Mouse (Mus musculus): ENCODE measurements around the gene Olfr1029. TPM values are rescaled to one million over a fixed set of nuclear protein-coding genes. Genes with fewer than 3 reads are reported as not detected.
"Not testable (repeated sequence)": the region's sequence is repeated elsewhere in the genome, so short reads cannot be mapped to it uniquely, and the experiment has no call there.

Olfr1029 gene
- not detected for total RNA-seq (2021)
- long read RNA-seq, experiment 1, result 0 reads
- long read RNA-seq, experiment 2, result 0 reads

GRCm38 (mm10) chr2:85973595-85973994, at the start of gene Olfr1029:
Gene Olfr1029 (plus strand): TSS chr2:85973895.
- no peak for TF ChIP-seq CTCF (conservative IDR thresholded peaks at IDR 0.05)
- no peak within 1 kb of the TSS for H3K27ac ChIP-seq
- no peak for DNase-seq (ENCODE audit: low spot score in 2 of 2)
- no peak within 1 kb of the TSS for H3K4me3 ChIP-seq

GRCm38 (mm10) chr2:85950137-85950536, 23.6 kb upstream of the Olfr1029 start, which contains the start of gene Olfr1028:
Gene Olfr1028 (plus strand): TSS chr2:85950437.
- no peak for TF ChIP-seq CTCF (conservative IDR thresholded peaks at IDR 0.05)
- Histone ChIP-seq H3K4me3 (no peak within 1 kb of the TSS), H3K27ac (no peak within 1 kb of the TSS)
- no peak for DNase-seq (ENCODE audit: low spot score in 2 of 2)

- DNase-seq (ENCODE audit: low spot score in 2 of 2), result no peak
- no peak for TF ChIP-seq CTCF (conservative IDR thresholded peaks at IDR 0.05)
- H3K4me3 ChIP-seq, result no peak within 1 kb of the TSS
- H3K27ac ChIP-seq, result no peak within 1 kb of the TSS
Measured at GRCm38 (mm10) chr2:85978976-85979375, 5.3 kb downstream of the Olfr1029 start, which contains the start of gene Olfr1030. Gene Olfr1030 (plus strand): TSS chr2:85979276.

GRCm38 (mm10) chr2:85990004-85990403, 16.3 kb downstream of the Olfr1029 start, which contains the start of gene Olfr1031:
Gene Olfr1031 (plus strand): TSS chr2:85990304.
- Histone ChIP-seq H3K4me3 (no peak within 1 kb of the TSS), H3K27ac (no peak within 1 kb of the TSS)
- no peak for TF ChIP-seq CTCF (conservative IDR thresholded peaks at IDR 0.05)
- no peak for DNase-seq (ENCODE audit: low spot score in 2 of 2)

- no peak within 1 kb of the TSS for H3K27ac ChIP-seq
- TF ChIP-seq CTCF (conservative IDR thresholded peaks at IDR 0.05), result no peak
- DNase-seq (ENCODE audit: low spot score in 2 of 2), result no peak
- H3K4me3 ChIP-seq, result no peak within 1 kb of the TSS
Measured at GRCm38 (mm10) chr2:86005240-86005639, 31.5 kb downstream of the Olfr1029 start, which contains the start of gene Olfr1032. Gene Olfr1032 (plus strand): TSS chr2:86005540.

GRCm38 (mm10) chr2:86020406-86020805, 46.7 kb downstream of the Olfr1029 start, which contains the start of gene Olfr1033:
Gene Olfr1033 (plus strand): TSS chr2:86020633.
- H3K4me3 ChIP-seq, result peak within 1 kb of the TSS; percentile 33; the same call in 1 of the 2 replicates
- not testable (repeated sequence) for DNase-seq (ENCODE audit: low spot score in 2 of 2); H3K27ac ChIP-seq

- DNase-seq (ENCODE audit: low spot score in 2 of 2); H3K27ac ChIP-seq; H3K4me3 ChIP-seq: not testable (repeated sequence)
Measured at GRCm38 (mm10) chr2:86021518-86021917, 47.8 kb downstream of the Olfr1029 start.

Other genes starting within 250 kb of the Olfr1029 start
- not detected for gene Olfr1012, start 211.1 kb upstream of the Olfr1029 start, total RNA-seq (2021)
- gene Olfr1013, start 206.8 kb upstream of the Olfr1029 start, total RNA-seq (2021), result not detected
- not detected for gene Olfr1014, start 201.2 kb upstream of the Olfr1029 start, total RNA-seq (2021)
- not detected for gene Olfr1015, start 191.9 kb upstream of the Olfr1029 start, total RNA-seq (2021)
- not detected for gene Olfr1016, start 171.4 kb upstream of the Olfr1029 start, total RNA-seq (2021)
- not detected for gene Olfr1018, start 155.4 kb upstream of the Olfr1029 start, total RNA-seq (2021)
- gene Olfr1019, start 128.4 kb upstream of the Olfr1029 start, total RNA-seq (2021), result not detected
- gene Olfr1020, start 126.9 kb upstream of the Olfr1029 start, total RNA-seq (2021), result not detected
- not detected for gene Olfr1022, start 105.3 kb upstream of the Olfr1029 start, total RNA-seq (2021)
- not detected for gene Olfr1023, start 88.3 kb upstream of the Olfr1029 start, total RNA-seq (2021)
- not detected for gene Olfr1024, start 68.8 kb upstream of the Olfr1029 start, total RNA-seq (2021)
- not detected for gene Olfr1025-ps1, start 58.7 kb upstream of the Olfr1029 start, total RNA-seq (2021)
- gene Olfr1026, start 52.3 kb upstream of the Olfr1029 start, total RNA-seq (2021), result not detected
- gene Olfr1028, start 23.5 kb upstream of the Olfr1029 start, total RNA-seq (2021), result under 1 TPM in 1 of 2 experiments, not detected in 1; 0.10 TPM
- gene Olfr1030, start 5.4 kb downstream of the Olfr1029 start, total RNA-seq (2021), result not detected
- gene Olfr1031, start 16.4 kb downstream of the Olfr1029 start, total RNA-seq (2021), result not detected
- not detected for gene Olfr1032, start 31.6 kb downstream of the Olfr1029 start, total RNA-seq (2021)
- not detected for gene Olfr1033, start 46.7 kb downstream of the Olfr1029 start, total RNA-seq (2021)
- gene Olfr1034, start 72.0 kb downstream of the Olfr1029 start, total RNA-seq (2021), result not detected
- gene Olfr1036, start 100.1 kb downstream of the Olfr1029 start, total RNA-seq (2021), result not detected
- gene Olfr1037, start 113.5 kb downstream of the Olfr1029 start, total RNA-seq (2021), result not detected
- not detected for gene Olfr1039, start 162.0 kb downstream of the Olfr1029 start, total RNA-seq (2021)
- not detected for gene Olfr1040, start 172.8 kb downstream of the Olfr1029 start, total RNA-seq (2021)
- gene Olfr1042, start 187.9 kb downstream of the Olfr1029 start, total RNA-seq (2021), result not detected
- gene Olfr1043, start 193.6 kb downstream of the Olfr1029 start, total RNA-seq (2021), result not detected
- not detected for gene Olfr1044, start 203.9 kb downstream of the Olfr1029 start, total RNA-seq (2021)
- gene Olfr52, start 211.8 kb downstream of the Olfr1029 start, total RNA-seq (2021), result not detected
- not detected for gene Olfr1045, start 229.1 kb downstream of the Olfr1029 start, total RNA-seq (2021)
- not detected for gene Olfr1046, start 245.4 kb downstream of the Olfr1029 start, total RNA-seq (2021)

Data from layer of hippocampus, adult 2 months (tissue).